Mouse (Mus musculus): ENCODE data around the gene Klc1. TPM values are rescaled to one million over a fixed set of nuclear protein-coding genes. Genes with fewer than 3 reads are reported as not detected.

Gene Klc1
- polyA plus RNA-seq, 1 experiment, result 3.9 TPM

DNA sequence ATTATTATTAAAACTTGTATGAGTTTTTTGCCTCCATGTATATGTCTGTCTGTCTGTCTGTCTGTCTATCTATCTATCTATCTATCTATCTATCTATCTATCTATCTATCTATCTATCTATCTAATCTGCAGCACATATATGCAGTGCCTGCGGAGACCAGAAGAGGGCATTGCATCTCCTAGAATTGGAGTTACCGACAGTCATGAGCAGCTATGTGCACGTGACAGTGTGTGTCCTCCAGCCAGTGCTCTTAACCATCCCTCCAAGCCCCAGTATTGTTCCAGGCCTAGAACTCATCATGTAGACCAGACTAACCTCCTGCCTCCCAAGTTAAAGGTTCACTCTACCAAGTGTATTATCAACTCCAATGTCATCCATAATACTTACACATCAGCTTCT is 19.9 kb upstream of the Klc1 start:
- Histone ChIP-seq H3K9me3 (ENCODE audit: control insufficient read depth, low read length) (no peaks in the 10 kb centered on the region), H3K36me3 (ENCODE audit: control insufficient read depth) (peaks cover 7% of the 10 kb centered on the region), H3K4me1 (ENCODE audit: control insufficient read depth) (peaks cover 3% of the 10 kb centered on the region), H3K27me3 (ENCODE audit: control insufficient read depth) (no peaks in the 10 kb centered on the region), H3K4me3 (replicated peaks) (no peak overlapping the region)
- no peak for TF ChIP-seq GATA1 (IDR thresholded peaks at IDR 0.05; ENCODE audit: low read length)
- TF ChIP-seq TAL1 (IDR thresholded peaks at IDR 0.05; ENCODE audit: low read length), result no peak

DNA sequence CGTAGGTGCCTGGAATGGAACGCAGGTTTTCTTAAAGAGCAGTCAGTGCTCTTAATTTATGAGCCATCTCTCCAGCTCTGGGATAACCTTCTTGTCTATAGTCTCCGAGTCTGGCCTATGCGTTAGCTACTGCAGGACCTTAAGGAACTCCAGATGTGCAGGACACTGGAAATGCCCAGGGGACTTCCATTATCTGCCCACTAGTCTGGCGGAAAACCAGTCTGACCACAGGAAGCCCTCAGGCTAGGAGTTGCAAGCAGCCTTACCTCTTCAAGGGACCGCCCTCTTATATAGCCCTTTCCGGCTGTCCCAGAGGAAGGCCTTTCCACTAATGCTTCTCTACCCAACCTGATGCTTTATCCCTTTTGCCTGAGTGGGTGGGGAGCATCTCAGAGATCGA is 17.3 kb upstream of the Klc1 start:
- Histone ChIP-seq H3K4me1 (ENCODE audit: control insufficient read depth) (peaks cover 21% of the 10 kb centered on the region), H3K4me3 (replicated peaks) (no peak overlapping the region), H3K27me3 (ENCODE audit: control insufficient read depth) (no peaks in the 10 kb centered on the region), H3K9me3 (ENCODE audit: control insufficient read depth, low read length) (no peaks in the 10 kb centered on the region), H3K36me3 (ENCODE audit: control insufficient read depth) (no peaks in the 10 kb centered on the region)
- no peak for TF ChIP-seq TAL1 (IDR thresholded peaks at IDR 0.05; ENCODE audit: low read length)
- TF ChIP-seq GATA1 (IDR thresholded peaks at IDR 0.05; ENCODE audit: low read length), result no peak

- TF ChIP-seq GATA1 (IDR thresholded peaks at IDR 0.05; ENCODE audit: low read length), result no peak
- TF ChIP-seq TAL1 (IDR thresholded peaks at IDR 0.05; ENCODE audit: low read length), result no peak
- Histone ChIP-seq H3K4me3 (replicated peaks) (no peak overlapping the region), H3K9me3 (ENCODE audit: control insufficient read depth, low read length) (no peaks in the 10 kb centered on the region)
Observed at GRCm38 (mm10) chr12:111743419-111743818, 15.2 kb upstream of the Klc1 start.

DNA sequence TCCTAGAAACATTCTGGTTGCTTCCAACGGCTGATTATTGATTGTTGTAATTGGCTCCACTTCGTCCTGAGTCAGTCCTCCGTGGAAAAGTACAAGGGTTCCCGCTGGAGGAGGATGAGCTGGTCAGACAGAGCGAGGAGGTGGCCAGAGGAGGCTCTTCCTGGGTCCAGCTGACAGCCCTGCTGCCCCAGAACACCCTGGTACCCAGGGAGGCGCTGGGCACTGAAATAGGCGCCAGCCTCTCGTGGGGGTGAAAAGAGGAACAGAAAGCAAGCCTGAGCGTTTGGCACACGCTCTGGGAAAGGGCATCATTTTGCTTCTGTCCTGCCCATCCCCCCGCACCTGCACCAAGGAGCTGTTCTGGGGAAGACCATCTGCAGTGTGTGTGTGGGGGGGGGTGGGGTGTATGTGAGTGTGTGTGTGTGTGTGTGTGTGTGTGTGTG is 14.6 kb upstream of the Klc1 start:
- Histone ChIP-seq H3K36me3 (ENCODE audit: control insufficient read depth) (no peaks in the 10 kb centered on the region), H3K27me3 (ENCODE audit: control insufficient read depth) (no peaks in the 10 kb centered on the region), H3K4me3 (replicated peaks) (no peak overlapping the region), H3K4me1 (ENCODE audit: control insufficient read depth) (peaks cover 25% of the 10 kb centered on the region), H3K9me3 (ENCODE audit: control insufficient read depth, low read length) (no peaks in the 10 kb centered on the region)
- no peak for TF ChIP-seq TAL1 (IDR thresholded peaks at IDR 0.05; ENCODE audit: low read length)
- no peak for TF ChIP-seq GATA1 (IDR thresholded peaks at IDR 0.05; ENCODE audit: low read length)

More at GRCm38 (mm10) chr12:111743419-111743818, 15.2 kb upstream of the Klc1 start:
- Histone ChIP-seq H3K27me3 (ENCODE audit: control insufficient read depth) (no peaks in the 10 kb centered on the region), H3K4me1 (ENCODE audit: control insufficient read depth) (peaks cover 25% of the 10 kb centered on the region), H3K36me3 (ENCODE audit: control insufficient read depth) (no peaks in the 10 kb centered on the region)

GRCm38 (mm10) chr12:111745274-111745673 is 13.4 kb upstream of the Klc1 start:
- Histone ChIP-seq H3K36me3 (ENCODE audit: control insufficient read depth) (no peaks in the 10 kb centered on the region), H3K27me3 (ENCODE audit: control insufficient read depth) (no peaks in the 10 kb centered on the region), H3K9me3 (ENCODE audit: control insufficient read depth, low read length) (no peaks in the 10 kb centered on the region), H3K4me1 (ENCODE audit: control insufficient read depth) (peaks cover 25% of the 10 kb centered on the region), H3K4me3 (replicated peaks) (no peak overlapping the region)
- no peak for TF ChIP-seq GATA1 (IDR thresholded peaks at IDR 0.05; ENCODE audit: low read length)
- no peak for TF ChIP-seq TAL1 (IDR thresholded peaks at IDR 0.05; ENCODE audit: low read length)

DNA sequence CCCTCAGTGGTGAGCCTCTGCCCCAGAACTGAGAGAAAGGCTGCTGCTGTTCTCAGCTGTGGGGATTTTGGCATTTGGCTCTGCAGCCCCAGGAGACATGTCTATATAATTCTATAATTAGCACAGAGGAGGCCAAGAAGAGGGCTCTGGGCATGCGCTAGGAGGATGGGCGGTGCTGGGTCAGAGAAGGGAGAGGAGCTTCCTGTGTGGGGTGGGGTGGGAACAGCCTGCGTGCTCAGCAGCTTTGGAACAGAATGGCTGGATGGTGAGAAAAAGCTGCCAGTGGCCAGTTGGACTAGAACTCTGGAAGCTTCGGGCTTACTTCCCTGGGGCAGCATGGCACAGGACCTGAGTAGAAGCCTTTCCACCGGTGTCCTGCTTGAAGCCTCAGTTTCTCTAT is 12.6 kb upstream of the Klc1 start:
- peaks cover 26% of the 10 kb centered on the region for H3K4me1 ChIP-seq (ENCODE audit: control insufficient read depth)
- TF ChIP-seq GATA1 (IDR thresholded peaks at IDR 0.05; ENCODE audit: low read length) (no peak), TAL1 (IDR thresholded peaks at IDR 0.05; ENCODE audit: low read length) (no peak)
- no peaks in the 10 kb centered on the region for H3K27me3 ChIP-seq (ENCODE audit: control insufficient read depth)
- no peaks in the 10 kb centered on the region for H3K36me3 ChIP-seq (ENCODE audit: control insufficient read depth)
- no peak overlapping the region for H3K4me3 ChIP-seq (replicated peaks)
- H3K9me3 ChIP-seq (ENCODE audit: control insufficient read depth, low read length), result no peaks in the 10 kb centered on the region

DNA sequence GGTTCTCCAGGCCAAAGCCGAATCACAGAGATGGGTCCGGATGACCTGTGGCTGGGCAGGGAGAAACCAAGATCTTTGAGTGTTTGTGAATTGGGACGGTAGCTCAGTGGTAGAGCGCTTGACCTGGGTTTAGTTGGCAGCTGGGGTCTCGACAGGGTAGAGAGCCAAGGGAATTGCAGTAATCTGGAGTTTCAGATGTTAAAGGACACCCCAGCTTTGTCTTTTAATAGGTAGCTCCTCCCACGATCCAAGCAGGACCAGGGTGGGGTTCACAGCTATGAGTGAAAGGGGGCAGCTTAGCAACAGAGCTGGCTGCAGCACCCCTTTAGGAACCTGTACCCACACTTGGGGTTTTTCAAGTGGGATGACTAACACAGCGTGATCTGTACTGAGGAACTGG is 11.2 kb upstream of the Klc1 start:
- H3K27me3 ChIP-seq (ENCODE audit: control insufficient read depth), result no peaks in the 10 kb centered on the region
- no peak overlapping the region for H3K4me3 ChIP-seq (replicated peaks)
- no peaks in the 10 kb centered on the region for H3K36me3 ChIP-seq (ENCODE audit: control insufficient read depth)
- no peaks in the 10 kb centered on the region for H3K9me3 ChIP-seq (ENCODE audit: control insufficient read depth, low read length)
- TF ChIP-seq GATA1 (IDR thresholded peaks at IDR 0.05; ENCODE audit: low read length) (no peak), TAL1 (IDR thresholded peaks at IDR 0.05; ENCODE audit: low read length) (no peak)
- peaks cover 33% of the 10 kb centered on the region for H3K4me1 ChIP-seq (ENCODE audit: control insufficient read depth)

DNA sequence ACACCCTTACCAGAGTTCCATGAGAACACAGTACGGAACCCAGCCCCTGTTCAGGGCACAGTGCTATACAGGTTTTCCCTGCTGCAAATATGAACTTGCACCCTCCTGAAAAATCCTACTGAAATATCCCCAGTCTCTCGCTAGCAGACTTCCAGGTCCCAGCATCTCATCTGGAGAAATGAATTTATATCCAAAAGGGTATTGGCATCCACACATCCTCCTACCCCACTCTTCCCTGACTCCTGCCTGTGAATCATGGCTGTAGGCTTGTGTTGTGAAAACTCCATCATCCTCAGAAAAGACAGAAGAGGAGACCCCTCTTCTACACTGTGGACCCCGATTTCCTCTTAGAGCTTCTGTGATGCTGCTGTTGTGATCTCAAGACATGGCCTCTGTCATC is 7.9 kb upstream of the Klc1 start:
- Histone ChIP-seq H3K36me3 (ENCODE audit: control insufficient read depth) (no peaks in the 10 kb centered on the region), H3K4me3 (replicated peaks) (no peak overlapping the region), H3K4me1 (ENCODE audit: control insufficient read depth) (peaks cover 25% of the 10 kb centered on the region), H3K27me3 (ENCODE audit: control insufficient read depth) (peaks cover 4% of the 10 kb centered on the region; the same call in 1 of the 2 replicates), H3K9me3 (ENCODE audit: control insufficient read depth, low read length) (no peaks in the 10 kb centered on the region)
- no peak for TF ChIP-seq GATA1 (IDR thresholded peaks at IDR 0.05; ENCODE audit: low read length)
- TF ChIP-seq TAL1 (IDR thresholded peaks at IDR 0.05; ENCODE audit: low read length), result no peak

GRCm38 (mm10) chr12:111752491-111752890 is 6.2 kb upstream of the Klc1 start:
- Histone ChIP-seq H3K36me3 (ENCODE audit: control insufficient read depth) (no peaks in the 10 kb centered on the region), H3K4me1 (ENCODE audit: control insufficient read depth) (peaks cover 19% of the 10 kb centered on the region), H3K9me3 (ENCODE audit: control insufficient read depth, low read length) (no peaks in the 10 kb centered on the region), H3K4me3 (replicated peaks) (no peak overlapping the region), H3K27me3 (ENCODE audit: control insufficient read depth) (peaks cover 21% of the 10 kb centered on the region)
- no peak for TF ChIP-seq TAL1 (IDR thresholded peaks at IDR 0.05; ENCODE audit: low read length)
- no peak for TF ChIP-seq GATA1 (IDR thresholded peaks at IDR 0.05; ENCODE audit: low read length)

- no peak overlapping the region for H3K4me3 ChIP-seq (replicated peaks)
- H3K9me3 ChIP-seq (ENCODE audit: control insufficient read depth, low read length), result no peaks in the 10 kb centered on the region
- H3K36me3 ChIP-seq (ENCODE audit: control insufficient read depth), result no peaks in the 10 kb centered on the region
- TF ChIP-seq GATA1 (IDR thresholded peaks at IDR 0.05; ENCODE audit: low read length) (no peak), TAL1 (IDR thresholded peaks at IDR 0.05; ENCODE audit: low read length) (no peak)
- peaks cover 28% of the 10 kb centered on the region for H3K27me3 ChIP-seq (ENCODE audit: control insufficient read depth)
- H3K4me1 ChIP-seq (ENCODE audit: control insufficient read depth), result peaks cover 27% of the 10 kb centered on the region
Observed at GRCm38 (mm10) chr12:111753347-111753746, 5.3 kb upstream of the Klc1 start.
